Mouse (Mus musculus): Measurements from ENCODE around the gene Arhgap24.
A peak's percentile ranks its signal among the peaks of the same experiment; 100 is the strongest.

Gene Arhgap24

DNA sequence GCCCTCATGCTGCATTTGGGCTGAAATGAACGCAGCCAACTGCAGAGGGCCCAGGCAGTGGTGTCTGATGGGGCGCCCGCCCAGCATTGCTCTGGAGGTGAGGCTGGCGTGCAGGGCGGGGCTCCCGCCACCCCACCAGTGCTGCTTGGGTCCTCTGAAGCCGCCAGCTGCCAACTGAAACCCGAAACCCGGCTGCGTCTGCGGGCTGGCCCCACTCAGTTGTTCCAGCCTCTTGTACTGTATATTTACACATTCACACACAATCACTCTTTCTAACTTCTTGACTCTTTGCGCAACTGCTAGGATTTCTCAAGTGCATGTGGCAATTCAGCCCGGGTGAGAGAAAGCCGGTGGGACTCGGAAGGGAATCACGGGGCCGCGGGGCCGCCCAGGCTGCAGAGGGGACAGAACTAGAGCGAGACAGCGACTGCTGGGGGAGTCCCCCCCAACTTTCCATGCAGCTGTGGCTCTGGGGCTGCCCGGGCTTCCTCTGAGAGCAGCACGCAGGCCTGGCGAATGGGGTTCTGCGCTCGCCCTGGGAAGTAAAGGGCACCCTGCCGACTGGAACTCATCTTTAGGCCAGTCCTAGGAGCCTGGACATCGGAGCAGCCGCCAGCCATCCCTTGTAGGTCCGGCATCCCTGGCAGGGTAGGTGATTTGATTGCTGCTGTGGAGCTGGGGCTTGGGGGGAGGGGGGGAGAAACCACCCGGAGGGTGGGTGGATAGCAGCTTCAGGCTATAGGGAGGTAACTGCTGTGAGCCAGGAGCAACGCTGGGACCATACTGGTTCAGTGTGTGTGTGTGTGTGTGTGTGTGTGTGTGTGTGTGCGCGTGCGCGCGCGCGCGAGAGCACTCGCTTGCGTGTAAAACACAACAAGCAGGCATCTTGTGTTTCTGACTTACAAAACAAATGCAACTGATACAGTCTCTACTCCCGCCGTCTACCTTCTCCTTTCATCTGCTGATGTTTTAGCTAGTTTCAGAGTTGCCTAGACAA, at the start of gene Arhgap24:
Gene Arhgap24, plus strand, starts transcription at position 177 of the 997 bp plus-strand sequence.
- DNase-seq (ENCODE audit: low read depth, low spot score), result peak; percentile 67

DNA sequence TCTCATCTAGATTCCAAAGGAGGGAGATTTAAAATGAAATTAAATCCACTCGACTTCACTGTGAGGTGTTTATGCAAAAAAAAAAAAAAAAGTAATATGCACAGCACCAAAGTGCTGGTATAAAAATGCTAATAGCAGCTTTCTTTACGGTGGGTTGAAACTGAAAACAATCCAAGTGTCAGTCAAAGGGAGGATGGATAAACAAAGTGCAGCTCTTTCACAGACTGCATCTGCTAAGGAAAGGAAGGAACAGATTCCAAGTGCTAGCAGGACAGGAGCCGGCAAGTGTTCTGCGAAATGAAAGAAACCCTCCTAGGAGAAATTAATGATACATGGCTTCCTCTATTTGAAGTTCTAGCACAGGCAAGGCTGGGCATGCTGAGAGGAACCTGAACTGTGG, 47.0 kb upstream of the Arhgap24 start:
- DNase-seq (ENCODE audit: low read depth, low spot score), result no peak

DNA sequence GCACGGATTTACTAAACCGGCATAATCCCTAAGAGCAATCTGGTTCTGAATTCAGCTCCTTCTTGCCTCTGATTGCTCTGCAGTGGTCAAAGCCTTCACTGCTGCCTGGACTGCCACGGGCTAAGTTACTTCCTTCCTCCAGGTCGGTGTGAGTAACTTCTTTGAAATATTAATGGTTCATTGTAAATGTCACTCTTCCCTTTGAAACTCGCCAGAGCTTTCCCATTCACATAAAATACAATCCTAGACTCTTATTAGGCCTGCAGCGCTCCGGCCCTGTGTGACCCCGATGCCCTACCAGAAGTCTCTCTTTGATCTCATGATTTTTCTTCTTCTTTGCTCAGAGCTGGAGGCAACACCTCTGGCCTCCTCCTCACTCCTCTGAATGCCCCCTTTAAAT, 44.6 kb upstream of the Arhgap24 start:
- DNase-seq (ENCODE audit: low read depth, low spot score), result no peak

DNA sequence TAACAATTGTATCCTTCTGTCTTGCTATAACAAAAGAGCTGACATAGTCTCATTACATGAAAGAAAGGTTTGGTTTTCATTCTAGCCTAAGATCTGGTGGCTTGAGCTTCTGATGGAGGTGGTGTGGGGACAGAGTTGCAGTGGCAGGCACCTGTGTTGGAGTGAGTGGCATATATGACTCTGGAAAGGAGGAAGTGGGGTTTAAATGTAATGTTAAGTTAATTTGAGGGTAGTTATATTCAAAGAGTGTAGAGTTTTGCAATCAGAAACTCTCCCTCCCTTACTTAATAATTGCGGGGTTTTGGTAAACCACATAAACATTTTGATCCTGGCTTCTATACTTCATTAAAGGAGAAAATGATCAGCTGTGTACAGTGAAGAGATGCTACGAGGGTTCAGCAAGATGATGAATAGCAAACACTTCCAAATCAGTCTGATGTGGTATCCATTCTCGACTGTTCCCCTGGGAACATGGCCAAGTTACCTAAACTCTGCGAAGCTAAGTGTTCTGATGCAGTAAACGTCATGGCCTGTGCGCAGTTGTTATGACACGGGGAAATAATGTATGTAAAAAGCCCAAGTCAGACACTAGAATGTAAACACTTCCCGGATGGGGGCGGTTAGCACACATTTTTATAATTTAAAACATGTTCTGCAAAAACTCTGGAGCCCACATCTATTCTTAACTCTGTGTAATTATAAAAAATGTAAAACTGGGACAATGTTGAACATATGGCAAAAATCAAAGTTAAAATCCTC, 41.9 kb upstream of the Arhgap24 start:
- DNase-seq (ENCODE audit: low read depth, low spot score), result no peak

DNA sequence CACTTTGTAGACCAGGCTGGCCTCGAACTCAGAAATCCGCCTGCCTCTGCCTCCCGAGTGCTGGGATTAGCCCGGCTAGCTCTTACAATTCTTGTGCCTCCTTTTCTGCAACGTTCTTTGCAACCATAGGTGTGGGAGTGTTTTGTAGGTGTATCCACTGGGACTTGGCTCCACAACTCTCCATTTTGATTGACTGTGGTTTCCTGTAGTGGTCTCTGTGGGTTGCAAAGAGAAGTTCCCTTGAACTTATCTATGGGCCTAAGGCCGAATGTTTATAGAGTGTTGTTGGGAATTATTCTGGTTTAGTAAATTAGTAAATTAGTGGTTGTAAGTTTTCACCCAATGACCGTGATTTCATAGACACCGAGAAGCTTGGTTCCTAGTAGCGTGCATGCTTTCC, 33.8 kb upstream of the Arhgap24 start:
- no peak for DNase-seq (ENCODE audit: low read depth, low spot score)

DNA sequence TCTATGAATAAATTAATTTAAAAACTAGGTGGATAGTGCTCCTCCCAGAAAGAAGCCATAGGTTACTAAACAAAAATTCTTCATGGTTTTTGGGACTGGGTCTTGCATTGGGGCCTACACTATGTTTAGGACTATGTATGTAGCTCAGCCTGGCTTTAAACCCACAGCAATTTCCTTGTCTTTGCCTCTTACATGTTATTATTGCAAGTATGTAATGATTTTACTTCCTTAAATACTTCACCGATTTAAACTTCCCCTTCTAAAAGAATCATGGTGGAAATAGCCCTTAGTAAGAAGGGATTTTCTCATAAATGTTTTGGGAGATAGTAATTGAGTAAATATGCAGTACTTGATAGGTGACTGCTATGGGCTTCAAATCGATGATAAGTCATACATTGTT, 30.3 kb upstream of the Arhgap24 start:
- DNase-seq (ENCODE audit: low read depth, low spot score), result no peak

DNA sequence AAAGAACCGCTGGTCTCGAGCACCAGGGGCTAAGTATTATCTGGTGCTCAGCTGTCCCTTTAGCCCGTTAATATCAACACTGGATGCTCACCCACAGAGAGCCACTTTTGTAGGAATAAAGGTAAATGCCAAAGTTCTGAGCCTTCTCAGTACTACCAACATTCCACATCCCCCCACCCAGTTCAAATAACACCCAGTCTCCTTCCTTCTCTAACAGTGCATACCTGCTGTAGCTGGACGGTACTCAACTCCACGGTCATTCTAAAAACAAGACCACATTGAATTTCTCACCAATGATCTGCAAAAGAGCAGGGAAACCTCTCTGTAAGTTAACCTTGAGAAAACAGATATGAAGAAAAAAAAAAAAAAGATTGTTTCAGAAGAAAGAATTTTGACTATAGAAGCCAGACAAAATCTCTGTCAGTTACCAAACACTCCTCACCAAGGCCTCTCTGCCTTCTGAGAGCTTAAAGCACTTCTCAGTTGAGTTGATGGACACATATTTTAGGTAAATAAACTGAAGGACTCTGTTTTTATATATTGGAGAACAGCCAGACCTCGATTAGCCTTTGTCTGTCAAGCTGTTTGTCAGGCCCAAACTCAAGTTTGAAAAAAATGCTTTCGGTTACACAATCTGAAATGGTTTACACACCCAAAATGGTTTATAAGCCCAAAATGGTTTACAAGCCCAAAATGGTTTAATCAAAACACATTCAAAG, 29.0 kb upstream of the Arhgap24 start:
- DNase-seq (ENCODE audit: low read depth, low spot score), result no peak

DNA sequence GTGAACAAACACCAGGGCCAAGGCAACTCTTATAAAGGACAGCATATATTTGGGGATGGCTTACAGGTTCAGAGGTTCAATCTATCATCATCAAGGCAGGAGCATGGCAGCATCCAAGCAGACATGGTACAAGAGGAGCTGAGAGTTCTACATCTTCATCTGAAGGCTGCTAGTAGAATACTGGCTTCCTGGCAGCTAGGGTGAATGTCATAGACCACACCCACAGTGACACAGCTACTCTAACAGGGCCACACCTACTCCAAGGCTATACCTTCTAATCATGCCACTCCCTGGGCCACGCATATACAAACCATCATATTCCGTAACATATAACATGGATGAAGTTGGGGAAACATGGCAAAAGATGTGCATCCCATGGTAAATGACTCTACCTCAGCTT, 27.9 kb upstream of the Arhgap24 start:
- DNase-seq (ENCODE audit: low read depth, low spot score), result no peak

DNA sequence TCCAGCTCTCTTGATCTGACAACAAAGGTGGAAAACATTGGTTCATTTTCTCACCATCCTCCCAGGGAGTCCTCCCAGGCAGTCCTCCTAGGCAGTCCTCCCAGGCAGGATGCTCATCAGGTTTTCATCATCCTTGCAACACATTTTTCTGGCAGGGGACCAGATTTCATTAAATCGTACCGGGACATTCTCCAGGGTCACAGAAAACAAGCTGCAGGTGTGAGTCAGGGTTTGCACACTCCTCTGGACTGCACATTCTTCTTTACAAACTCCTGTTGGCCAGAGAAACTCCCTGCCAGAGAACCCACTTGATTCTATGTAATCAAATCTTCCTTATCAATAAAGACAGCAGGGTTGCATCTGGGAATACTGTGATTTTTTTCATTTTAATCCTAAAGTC, 25.9 kb upstream of the Arhgap24 start:
- DNase-seq (ENCODE audit: low read depth, low spot score), result no peak

DNA sequence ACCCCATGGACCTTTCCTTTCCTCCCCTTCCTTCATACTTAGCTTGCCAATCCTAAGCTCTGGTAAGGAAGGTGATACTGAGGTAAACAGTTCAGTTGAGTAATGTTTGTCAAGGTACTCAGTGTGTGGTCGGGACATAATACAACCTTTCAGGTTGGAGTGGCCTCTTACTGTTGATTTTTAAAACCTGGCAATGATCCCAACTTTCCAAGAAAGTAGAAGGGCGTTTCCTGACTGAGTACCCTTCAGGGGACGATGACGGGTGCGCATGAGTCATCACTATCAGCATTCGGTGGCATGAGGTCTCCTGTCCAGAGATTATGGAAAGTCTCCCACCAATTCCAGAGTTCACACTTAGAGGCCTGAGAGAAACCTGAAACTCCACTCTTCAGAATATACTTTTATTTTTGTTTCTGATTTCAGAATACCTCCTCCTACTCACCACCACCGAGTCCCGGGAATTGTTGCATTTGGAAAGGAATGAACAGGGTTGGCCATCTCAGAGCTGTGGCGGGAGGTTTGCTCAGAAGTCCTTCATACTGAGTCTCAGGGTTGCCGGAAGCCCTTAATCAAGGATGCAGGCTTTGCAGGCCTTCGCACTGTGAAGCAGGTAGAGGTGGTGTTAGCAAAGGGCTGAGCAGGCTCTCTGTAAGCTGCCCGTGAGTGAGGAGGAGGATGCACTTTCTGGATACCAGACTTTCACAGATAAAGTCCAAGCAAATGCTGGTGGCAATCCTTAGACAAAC, 20.6 kb upstream of the Arhgap24 start:
- no peak for DNase-seq (ENCODE audit: low read depth, low spot score)

DNA sequence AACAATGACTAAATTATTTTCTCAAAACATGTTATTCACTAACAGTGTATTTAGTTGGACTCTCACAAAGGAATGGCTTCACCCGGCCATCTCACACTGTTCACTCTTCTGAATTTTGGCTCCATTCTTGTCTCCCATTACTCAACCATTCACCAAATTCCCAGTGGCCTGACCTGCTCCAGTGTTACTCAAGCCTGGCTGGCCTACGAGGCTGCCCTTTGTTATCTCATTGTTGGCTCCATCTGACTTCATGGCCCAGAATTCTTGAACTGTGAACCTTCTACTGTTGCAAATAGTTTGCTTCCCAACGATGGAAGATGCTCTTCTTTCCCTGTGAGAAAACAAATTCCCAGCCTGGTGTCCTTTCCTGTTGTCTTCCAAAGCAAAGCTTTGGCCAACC, 18.2 kb upstream of the Arhgap24 start:
- no peak for DNase-seq (ENCODE audit: low read depth, low spot score)

DNA sequence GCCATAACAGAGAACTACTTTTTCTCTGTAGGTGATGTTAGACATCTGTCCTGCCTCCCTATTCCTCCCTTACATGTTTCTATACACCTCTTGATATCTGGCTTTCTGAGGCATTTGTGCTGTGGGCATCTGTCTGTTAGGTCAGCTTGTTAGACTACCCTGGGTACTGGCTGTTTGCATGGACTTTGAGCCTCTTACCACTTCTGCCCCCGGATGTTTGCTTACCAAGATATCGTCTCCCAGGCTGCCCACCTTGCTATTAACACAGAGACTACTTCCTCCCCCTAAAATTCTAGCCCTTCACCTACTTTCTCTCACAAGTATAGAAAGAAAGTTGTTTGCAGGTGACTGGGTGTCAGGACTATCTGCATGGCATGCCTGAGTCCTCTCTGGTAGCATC, 15.8 kb upstream of the Arhgap24 start:
- no peak for DNase-seq (ENCODE audit: low read depth, low spot score)

DNA sequence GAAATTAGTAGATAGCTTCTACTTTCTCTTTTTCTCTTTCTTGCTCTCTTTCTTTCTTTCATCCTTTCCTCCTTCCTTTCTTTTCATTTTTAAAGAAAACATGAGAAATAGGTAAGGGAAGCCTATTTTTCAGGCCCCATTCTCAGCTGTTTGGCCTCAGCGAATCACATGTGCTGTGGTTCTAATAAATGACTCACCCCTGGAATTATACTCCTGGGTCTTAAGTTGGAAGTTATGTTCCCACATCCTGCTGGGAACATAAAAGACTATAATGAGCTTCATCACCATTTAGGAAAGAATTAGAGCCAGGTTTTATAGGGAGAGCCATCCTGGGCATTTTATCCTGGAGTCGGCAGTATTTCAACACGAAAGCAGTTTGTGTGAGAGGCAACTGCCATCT, 12.9 kb upstream of the Arhgap24 start:
- DNase-seq (ENCODE audit: low read depth, low spot score), result no peak

DNA sequence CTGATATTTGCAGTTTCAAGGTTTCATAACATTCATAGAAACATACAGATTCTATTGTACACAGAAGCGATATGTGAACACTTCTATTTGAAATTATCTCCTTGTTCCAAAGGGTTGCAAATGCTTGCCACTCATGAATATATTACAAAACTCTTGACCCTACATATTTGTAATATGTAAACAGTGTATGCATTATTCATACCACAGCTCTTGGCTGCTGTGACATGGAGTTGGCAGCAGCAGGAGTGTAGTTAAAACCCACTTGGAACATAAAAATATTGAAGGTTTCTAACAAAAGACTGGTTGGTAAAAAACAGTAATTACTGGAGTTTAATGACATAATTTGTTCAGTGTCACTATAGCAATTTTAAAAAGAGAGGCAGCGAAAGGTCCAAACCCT, 10.9 kb upstream of the Arhgap24 start:
- DNase-seq (ENCODE audit: low read depth, low spot score), result no peak

DNA sequence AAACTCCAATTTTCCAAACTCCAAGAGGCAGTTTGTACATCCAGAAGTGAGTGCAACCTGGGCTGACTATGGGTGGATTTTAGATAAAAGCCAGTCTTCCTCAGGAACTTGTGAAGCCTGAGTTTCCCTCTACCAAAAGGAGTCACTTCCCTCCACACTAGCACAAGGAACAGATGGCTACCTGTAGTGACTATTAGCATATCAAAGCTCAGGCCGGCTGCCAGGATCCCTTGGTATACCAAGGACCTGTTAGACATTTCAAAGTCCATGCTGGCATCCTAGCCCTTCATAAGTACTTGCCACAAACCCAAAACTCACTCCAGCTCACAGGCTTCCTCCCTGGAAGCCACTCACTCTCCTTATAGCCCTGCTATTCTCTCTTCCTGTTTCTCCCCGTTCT, 3.1 kb upstream of the Arhgap24 start:
- no peak for DNase-seq (ENCODE audit: low read depth, low spot score)

DNA sequence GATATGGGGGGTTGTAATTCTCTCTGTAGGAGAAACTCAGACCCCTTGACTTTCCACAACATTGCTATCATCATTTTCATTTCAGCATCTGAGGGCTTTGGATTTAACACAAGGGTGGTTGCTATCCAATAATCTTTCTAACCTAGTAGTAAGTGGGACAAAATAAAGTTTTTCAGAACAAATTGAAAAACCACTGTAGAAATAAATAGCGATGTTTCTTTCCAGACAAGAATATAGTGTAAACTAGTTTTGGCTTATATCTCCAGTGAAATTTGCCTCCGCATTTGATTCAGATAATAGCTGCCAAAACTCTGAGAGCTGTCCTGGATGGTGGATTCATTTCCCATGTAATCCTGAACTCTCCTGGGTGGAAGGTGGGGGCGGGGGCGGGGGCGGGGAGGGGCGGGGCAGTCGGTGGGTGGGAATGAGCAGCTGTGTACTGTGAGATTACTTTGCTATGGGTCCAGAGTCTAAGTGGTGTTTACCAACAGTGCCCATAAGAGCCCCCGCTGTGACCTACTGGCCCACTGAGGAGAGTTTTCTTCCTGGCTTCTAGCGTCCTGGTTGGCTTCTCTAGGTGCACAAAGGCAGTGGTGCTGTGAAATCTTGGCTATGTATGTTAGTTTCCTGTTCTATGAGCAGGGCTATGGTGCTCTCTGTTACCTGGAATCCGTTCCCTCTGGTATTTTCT, 2.2 kb downstream of the Arhgap24 start:
- no peak for DNase-seq (ENCODE audit: low read depth, low spot score)

DNA sequence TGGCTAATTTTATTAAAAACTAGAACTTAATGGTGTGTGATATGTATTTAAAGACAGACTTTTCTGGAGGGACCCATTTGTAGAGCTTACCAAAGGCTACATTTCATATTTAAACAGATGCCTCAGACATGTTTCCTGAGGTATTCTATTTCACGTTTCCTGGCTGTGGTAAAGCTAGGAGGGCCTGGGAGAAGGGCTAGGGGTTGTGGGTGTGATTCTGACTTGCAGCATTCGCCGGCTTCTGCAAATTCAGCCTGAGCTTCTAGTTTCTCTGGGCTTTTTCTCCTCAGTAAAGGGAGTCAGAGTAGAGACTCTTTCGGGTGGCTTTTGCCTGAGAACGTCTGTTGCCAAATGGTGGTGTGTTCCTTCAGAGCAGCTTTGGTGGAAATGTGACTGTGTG, 10.4 kb downstream of the Arhgap24 start:
- DNase-seq (ENCODE audit: low read depth, low spot score), result no peak

DNA sequence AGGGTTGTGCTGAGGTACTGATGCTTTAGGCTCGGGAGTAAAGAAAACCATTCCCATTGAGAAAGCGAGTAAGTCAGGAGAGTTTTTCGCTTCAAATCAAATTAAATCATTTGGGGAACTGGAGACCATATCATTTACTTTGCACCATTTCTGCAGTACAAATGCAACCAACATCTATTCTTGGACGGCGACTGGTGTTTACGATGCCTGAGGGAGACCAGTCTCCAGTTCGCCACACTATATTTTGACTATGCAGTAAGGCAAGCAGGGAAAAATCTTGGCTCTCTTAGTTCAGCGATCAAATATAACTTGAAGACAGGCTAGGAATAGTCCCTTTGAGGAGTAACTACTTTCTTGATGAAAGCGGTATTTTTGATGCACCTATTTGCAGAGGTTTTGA, 11.0 kb downstream of the Arhgap24 start:
- DNase-seq (ENCODE audit: low read depth, low spot score), result no peak

DNA sequence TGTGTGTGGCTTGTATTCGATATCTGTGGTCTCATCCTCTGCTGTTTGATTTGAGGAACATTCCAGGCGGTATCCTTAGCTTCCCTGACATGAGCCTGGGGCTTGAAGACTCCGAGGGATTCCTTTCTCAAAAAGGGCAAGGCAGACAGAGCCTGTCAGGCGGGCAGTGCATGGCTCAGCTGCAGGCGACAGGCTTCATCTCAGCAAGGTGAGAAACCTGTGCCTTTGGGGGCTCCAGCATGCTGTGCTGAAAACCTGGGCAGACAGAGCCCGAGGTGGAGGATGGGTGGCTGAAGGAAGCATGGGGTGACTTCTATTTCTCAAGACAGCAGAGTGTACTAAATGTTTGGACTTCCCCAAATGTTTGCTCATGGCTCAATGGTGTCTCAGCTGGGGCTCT, 13.6 kb downstream of the Arhgap24 start:
- no peak for DNase-seq (ENCODE audit: low read depth, low spot score)

DNA sequence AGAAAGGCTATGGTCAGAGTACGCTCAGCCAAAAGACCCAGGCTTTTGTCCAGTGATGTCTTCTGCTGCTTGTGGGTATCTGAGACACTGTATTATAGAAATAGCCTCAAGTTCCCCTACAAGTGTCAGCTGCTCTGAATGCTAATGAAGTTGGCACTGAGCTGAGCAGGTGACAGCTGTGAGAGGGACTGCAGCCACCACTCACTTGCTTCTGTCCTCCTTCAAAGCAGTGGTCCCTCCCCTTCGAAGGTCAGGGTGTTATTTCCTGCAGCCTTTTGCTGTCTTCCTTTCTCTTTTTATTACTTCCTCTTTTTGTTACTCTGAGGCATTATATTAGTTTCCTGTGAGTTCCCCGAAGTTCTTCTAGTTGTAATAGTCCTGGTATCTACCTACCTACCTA, 16.0 kb downstream of the Arhgap24 start:
- no peak for DNase-seq (ENCODE audit: low read depth, low spot score)

DNA sequence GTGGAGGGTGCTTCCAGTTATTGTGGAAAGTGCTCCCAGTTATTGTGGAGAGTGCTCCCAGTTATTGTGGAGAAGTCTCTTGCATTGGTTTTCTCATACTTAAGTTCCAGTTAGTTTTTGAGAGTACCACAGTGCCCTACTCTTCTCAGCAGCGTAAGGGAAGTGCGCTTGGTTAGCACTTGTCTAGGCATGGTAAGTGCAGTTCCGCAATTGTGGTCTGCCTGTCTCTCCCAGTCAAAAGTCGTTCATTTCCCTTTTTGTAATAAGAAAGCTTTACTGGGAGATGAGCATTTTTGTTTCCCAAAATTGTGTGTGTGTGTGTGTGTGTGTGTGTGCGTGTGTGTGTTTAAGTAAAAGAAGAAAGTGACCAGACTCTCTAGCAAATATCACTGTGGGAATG, 17.6 kb downstream of the Arhgap24 start:
- no peak for DNase-seq (ENCODE audit: low read depth, low spot score)

All from CD4-positive, CD25-positive, alpha-beta regulatory T cell, adult 2 months (primary cell).